Mouse (Mus musculus): ENCODE measurements around the gene Prpf18. TPM values are rescaled to one million over a fixed set of nuclear protein-coding genes. Genes with fewer than 3 reads are reported as not detected.
A peak's percentile ranks its signal among the peaks of the same experiment; 100 is the strongest.

Prpf18 gene
- polyA plus RNA-seq, 1 experiment from 2014 or later = 15.6 TPM

- ATAC-seq (ENCODE audit: low FRiP score, low TSS enrichment) = no peak
- no peak for TF ChIP-seq CTCF (IDR thresholded peaks at IDR 0.05; ENCODE audit: low read depth)
- no peak for TF ChIP-seq EP300 (optimal IDR thresholded peaks at IDR 0.05)
- peaks cover 16% of the 10 kb centered on the region for H3K36me3 ChIP-seq (ENCODE audit: control insufficient read depth, insufficient read depth, low read length)
These were observed 60.3 kb downstream of the Prpf18 start for GRCm38 (mm10) chr2:4591647-4592046.

DNA sequence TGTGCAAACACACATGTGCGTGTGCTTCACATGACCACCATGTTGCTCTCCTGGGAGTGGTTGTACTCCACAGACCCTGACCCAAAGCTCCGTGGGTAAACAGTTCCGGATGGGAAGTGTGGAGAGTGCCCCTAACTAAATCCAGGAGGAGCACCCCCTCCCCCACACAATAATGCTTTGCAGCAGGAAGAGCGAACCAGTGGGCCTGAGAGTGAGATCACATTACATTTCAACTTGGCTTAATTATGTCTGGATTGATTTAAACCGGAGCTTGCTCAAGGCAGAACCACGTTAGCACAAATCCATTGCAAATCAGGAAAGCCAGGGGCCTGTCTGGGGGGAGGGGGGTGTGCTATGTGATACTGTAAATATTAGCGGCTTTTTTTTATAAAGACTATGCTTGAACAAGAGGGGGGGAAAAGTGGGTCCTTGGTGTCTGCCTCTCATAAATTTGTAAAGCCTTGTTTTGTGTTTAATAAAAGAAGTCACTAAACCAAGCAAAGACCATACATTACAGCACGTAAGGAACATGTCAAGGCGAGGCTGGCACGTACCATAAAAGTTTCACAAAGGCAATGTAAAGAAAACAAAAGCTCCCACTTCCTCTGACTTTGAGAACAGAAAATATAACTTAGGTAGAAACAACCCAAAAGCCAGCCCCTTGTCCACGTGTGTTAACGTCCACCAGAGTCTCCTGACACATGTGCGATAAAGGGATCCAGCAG, 64.1 kb downstream of the Prpf18 start:
- ATAC-seq (ENCODE audit: low FRiP score, low TSS enrichment) (no peak), DNase-seq (ENCODE audit: low spot score) (no peak)
- TF ChIP-seq EP300 (optimal IDR thresholded peaks at IDR 0.05) (no peak), CTCF (IDR thresholded peaks at IDR 0.05; ENCODE audit: low read depth) (no peak)
- 0 out of 2 replicates have a peak, but pooled peaks cover 2% of the 10 kb centered on the region for H3K4me1 ChIP-seq (replicated peaks; ENCODE audit: control insufficient read depth, insufficient read depth)
- peaks cover 9% of the 10 kb centered on the region; the same call in 1 of the 2 replicates for H3K36me3 ChIP-seq (ENCODE audit: control insufficient read depth, insufficient read depth, low read length)
- no peak overlapping the region for H3K4me3 ChIP-seq (ENCODE audit: low read depth, low read length)
- H3K4me2 ChIP-seq (replicated peaks; ENCODE audit: low read depth) = no peak overlapping the region
- no peaks in the 10 kb centered on the region for H3K27me3 ChIP-seq (ENCODE audit: control insufficient read depth, insufficient read depth, low read length)
- 28% methylated on average over 13 of the region's 13 CpGs for WGBS
- no peak overlapping the region for H3K9ac ChIP-seq (ENCODE audit: low read length)
- no peaks in the 10 kb centered on the region for H3K9me3 ChIP-seq (ENCODE audit: control insufficient read depth, low read length)
- H3K27ac ChIP-seq (replicated peaks) = peak overlapping the region; percentile 50

More at GRCm38 (mm10) chr2:4591647-4592046, 60.3 kb downstream of the Prpf18 start:
- Histone ChIP-seq H3K4me1 (replicated peaks; ENCODE audit: control insufficient read depth, insufficient read depth) (0 out of 2 replicates have a peak, but pooled peaks cover 2% of the 10 kb centered on the region), H3K27me3 (ENCODE audit: control insufficient read depth, insufficient read depth, low read length) (no peaks in the 10 kb centered on the region), H3K27ac (replicated peaks) (no peak overlapping the region), H3K9me3 (ENCODE audit: control insufficient read depth, low read length) (no peaks in the 10 kb centered on the region), H3K4me2 (replicated peaks; ENCODE audit: low read depth) (no peak overlapping the region), H3K4me3 (ENCODE audit: low read depth, low read length) (no peak overlapping the region), H3K9ac (ENCODE audit: low read length) (no peak overlapping the region)
- 68% methylated on average over 3 of the region's 3 CpGs for WGBS
- DNase-seq (ENCODE audit: low spot score) = no peak

- Histone ChIP-seq H3K4me1 (replicated peaks; ENCODE audit: control insufficient read depth, insufficient read depth) (0 out of 2 replicates have a peak, but pooled peaks cover 2% of the 10 kb centered on the region), H3K27ac (replicated peaks) (no peak overlapping the region), H3K9me3 (ENCODE audit: control insufficient read depth, low read length) (no peaks in the 10 kb centered on the region), H3K4me2 (replicated peaks; ENCODE audit: low read depth) (no peak overlapping the region), H3K4me3 (ENCODE audit: low read depth, low read length) (no peak overlapping the region), H3K36me3 (ENCODE audit: control insufficient read depth, insufficient read depth, low read length) (peaks cover 9% of the 10 kb centered on the region; the same call in 1 of the 2 replicates), H3K27me3 (ENCODE audit: control insufficient read depth, insufficient read depth, low read length) (no peaks in the 10 kb centered on the region), H3K9ac (ENCODE audit: low read length) (no peak overlapping the region)
- DNase-seq (ENCODE audit: low spot score) (no peak), ATAC-seq (ENCODE audit: low FRiP score, low TSS enrichment) (0 out of 2 replicates have a peak, but pooled peaks have one; percentile 22)
- no peak for TF ChIP-seq EP300 (optimal IDR thresholded peaks at IDR 0.05)
- TF ChIP-seq CTCF (IDR thresholded peaks at IDR 0.05; ENCODE audit: low read depth) = no peak
- WGBS = 51% methylated on average over 11 of the region's 11 CpGs
These were observed 65.7 kb downstream of the Prpf18 start for GRCm38 (mm10) chr2:4586245-4586644.

DNA sequence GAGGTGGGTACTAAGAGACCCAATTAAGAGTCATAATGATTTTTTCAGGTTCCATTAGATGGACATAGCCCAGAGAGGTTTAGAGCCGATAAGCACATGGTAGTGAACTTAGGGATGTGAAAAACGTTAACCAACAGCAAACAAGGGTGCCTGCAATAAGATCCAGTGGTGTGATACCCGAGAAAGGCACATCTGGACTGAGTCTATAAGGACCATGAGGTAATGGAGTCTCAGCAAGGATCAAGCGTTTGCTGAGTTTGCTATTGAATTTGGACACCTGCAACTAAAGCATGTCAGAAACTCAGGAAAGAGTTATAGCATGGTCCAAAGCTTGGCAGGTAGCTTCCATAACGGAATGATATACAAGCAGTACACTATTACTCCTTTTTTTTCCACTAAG, 67.7 kb downstream of the Prpf18 start:
- Histone ChIP-seq H3K4me1 (replicated peaks; ENCODE audit: control insufficient read depth, insufficient read depth) (0 out of 2 replicates have a peak, but pooled peaks cover 2% of the 10 kb centered on the region), H3K9me3 (ENCODE audit: control insufficient read depth, low read length) (no peaks in the 10 kb centered on the region), H3K36me3 (ENCODE audit: control insufficient read depth, insufficient read depth, low read length) (no peaks in the 10 kb centered on the region), H3K4me2 (replicated peaks; ENCODE audit: low read depth) (no peak overlapping the region), H3K4me3 (ENCODE audit: low read depth, low read length) (no peak overlapping the region), H3K9ac (ENCODE audit: low read length) (no peak overlapping the region), H3K27ac (replicated peaks) (no peak overlapping the region), H3K27me3 (ENCODE audit: control insufficient read depth, insufficient read depth, low read length) (no peaks in the 10 kb centered on the region)
- ATAC-seq (ENCODE audit: low FRiP score, low TSS enrichment) (no peak), DNase-seq (ENCODE audit: low spot score) (no peak)
- WGBS = 75% methylated on average over 5 of the region's 5 CpGs
- TF ChIP-seq EP300 (optimal IDR thresholded peaks at IDR 0.05) (no peak), CTCF (IDR thresholded peaks at IDR 0.05; ENCODE audit: low read depth) (no peak)

DNA sequence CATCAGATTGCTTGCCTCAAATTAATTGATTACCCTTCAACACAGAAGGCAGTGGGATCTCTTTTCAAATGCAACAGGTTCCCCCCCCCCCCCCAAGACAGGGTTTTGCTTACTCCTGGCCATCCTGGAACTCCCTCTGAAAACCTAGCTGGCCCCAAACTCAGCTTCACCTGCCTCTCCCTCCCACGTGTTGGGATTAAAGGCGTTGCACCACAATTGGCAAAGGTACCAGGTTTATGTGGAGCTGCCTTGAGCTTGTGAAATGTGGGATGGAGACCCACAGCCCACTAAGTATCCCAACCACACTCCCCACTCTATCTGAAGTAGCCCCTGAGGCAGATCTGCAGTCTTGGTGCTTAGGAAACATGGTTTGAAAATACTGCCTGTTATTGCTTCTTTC, 69.0 kb downstream of the Prpf18 start:
- 0 out of 2 replicates have a peak, but pooled peaks have one; percentile 19 for ATAC-seq (ENCODE audit: low FRiP score, low TSS enrichment)
- Histone ChIP-seq H3K27ac (replicated peaks) (no peak overlapping the region), H3K36me3 (ENCODE audit: control insufficient read depth, insufficient read depth, low read length) (no peaks in the 10 kb centered on the region)

GRCm38 (mm10) chr2:4580666-4581065, 71.2 kb downstream of the Prpf18 start:
- H3K27me3 ChIP-seq (ENCODE audit: control insufficient read depth, insufficient read depth, low read length) = no peaks in the 10 kb centered on the region
- no peak overlapping the region for H3K27ac ChIP-seq (replicated peaks)
- H3K4me1 ChIP-seq (replicated peaks; ENCODE audit: control insufficient read depth, insufficient read depth) = no peaks in the 10 kb centered on the region
- ATAC-seq (ENCODE audit: low FRiP score, low TSS enrichment) = no peak
- H3K4me3 ChIP-seq (ENCODE audit: low read depth, low read length) = no peak overlapping the region
- H3K9ac ChIP-seq (ENCODE audit: low read length) = no peak overlapping the region
- no peak for DNase-seq (ENCODE audit: low spot score)
- H3K9me3 ChIP-seq (ENCODE audit: control insufficient read depth, low read length) = no peaks in the 10 kb centered on the region
- H3K36me3 ChIP-seq (ENCODE audit: control insufficient read depth, insufficient read depth, low read length) = no peaks in the 10 kb centered on the region
- no peak overlapping the region for H3K4me2 ChIP-seq (replicated peaks; ENCODE audit: low read depth)
- WGBS = 87% methylated on average over 6 of the region's 6 CpGs
- TF ChIP-seq CTCF (IDR thresholded peaks at IDR 0.05; ENCODE audit: low read depth) (no peak), EP300 (optimal IDR thresholded peaks at IDR 0.05) (no peak)

More for the DNA sequence above, 69.0 kb downstream of the Prpf18 start:
- H3K4me3 ChIP-seq (ENCODE audit: low read depth, low read length) = no peak overlapping the region
- WGBS = 80% methylated on average over 2 of the region's 2 CpGs
- H3K4me1 ChIP-seq (replicated peaks; ENCODE audit: control insufficient read depth, insufficient read depth) = 0 out of 2 replicates have a peak, but pooled peaks cover 2% of the 10 kb centered on the region
- no peak overlapping the region for H3K9ac ChIP-seq (ENCODE audit: low read length)
- H3K4me2 ChIP-seq (replicated peaks; ENCODE audit: low read depth) = no peak overlapping the region
- DNase-seq (ENCODE audit: low spot score) = no peak
- no peaks in the 10 kb centered on the region for H3K9me3 ChIP-seq (ENCODE audit: control insufficient read depth, low read length)
- no peaks in the 10 kb centered on the region for H3K27me3 ChIP-seq (ENCODE audit: control insufficient read depth, insufficient read depth, low read length)
- no peak for TF ChIP-seq EP300 (optimal IDR thresholded peaks at IDR 0.05)
